Mouse (Mus musculus): ENCODE measurements at regions not wholly inside any gene's neighbourhood (a gene's known extent, or its start where the extent isn't known, plus 50 kb on each side); places are given as distances from the start of the nearest gene placed in this dataset.

DNA sequence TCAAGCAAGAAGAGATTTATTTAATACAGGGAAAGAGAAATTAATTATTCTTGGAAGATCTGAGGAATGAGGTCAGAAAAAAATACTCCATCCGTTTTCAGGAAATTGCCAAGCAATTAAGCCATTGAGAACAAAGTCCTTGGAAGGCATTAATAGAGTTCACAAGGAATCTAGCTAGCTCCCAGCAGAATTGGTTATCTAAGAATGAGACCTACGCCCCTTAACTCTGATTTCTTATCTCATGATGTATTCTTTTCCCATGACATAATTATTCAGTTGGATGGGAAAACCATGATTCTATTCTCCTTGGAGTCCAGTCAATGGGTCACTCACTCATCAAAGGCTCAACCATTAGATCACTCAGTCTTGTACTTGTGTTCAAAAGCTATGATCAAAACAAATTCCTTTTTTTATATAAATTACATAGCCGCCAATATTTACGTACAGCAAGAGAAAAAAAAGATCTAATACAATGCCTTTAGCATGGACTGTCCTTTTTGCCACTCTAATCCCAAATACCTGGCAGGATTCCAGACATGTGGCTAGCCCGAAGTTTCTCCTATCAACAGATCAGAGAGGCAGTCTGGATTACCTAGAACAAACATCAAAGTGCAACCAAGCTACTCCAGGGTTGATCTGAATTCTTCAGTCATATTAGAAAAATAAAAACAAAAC, 213.3 kb downstream of the Galc start:
- Histone ChIP-seq H3K4me3 (ENCODE audit: insufficient read depth, low read length) (no peak overlapping the region), H3K4me1 (ENCODE audit: control insufficient read depth, insufficient read depth, low read length) (no peaks in the 10 kb centered on the region)
- TF ChIP-seq CTCF (IDR thresholded peaks at IDR 0.05; ENCODE audit: low read depth, low read length) (no peak), POLR2A (IDR thresholded peaks at IDR 0.05; ENCODE audit: borderline replicate concordance, low read depth, low read length) (no peak)

DNA sequence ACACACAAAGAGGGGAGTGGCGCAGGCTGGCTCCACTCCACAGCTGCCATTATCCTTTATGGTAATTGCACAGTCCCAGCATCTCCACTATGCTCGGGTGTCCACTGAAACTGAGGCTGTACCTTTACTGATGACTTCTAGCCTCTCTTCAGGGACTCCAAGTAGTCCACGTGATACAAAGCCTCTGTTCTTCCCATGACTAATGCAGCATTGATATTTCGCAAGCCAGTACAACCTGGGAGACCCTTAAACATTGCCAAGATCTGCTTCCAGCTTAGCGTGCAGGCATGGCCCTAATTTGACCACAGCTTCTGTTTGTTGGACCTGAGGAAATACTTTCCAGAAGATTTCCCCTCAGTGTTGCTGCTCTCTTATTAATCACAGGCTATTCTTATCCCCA, 215.8 kb downstream of the Galc start:
- no peaks in the 10 kb centered on the region for H3K4me1 ChIP-seq (ENCODE audit: control insufficient read depth, insufficient read depth, low read length)
- TF ChIP-seq POLR2A (IDR thresholded peaks at IDR 0.05; ENCODE audit: borderline replicate concordance, low read depth, low read length) (no peak), CTCF (IDR thresholded peaks at IDR 0.05; ENCODE audit: low read depth, low read length) (no peak)
- no peak overlapping the region for H3K27ac ChIP-seq (ENCODE audit: insufficient read depth, low read depth, low read length)
- H3K4me3 ChIP-seq (ENCODE audit: insufficient read depth, low read length) = no peak overlapping the region

More for the DNA sequence above, 213.3 kb downstream of the Galc start:
- no peak overlapping the region for H3K27ac ChIP-seq (ENCODE audit: insufficient read depth, low read depth, low read length)

DNA sequence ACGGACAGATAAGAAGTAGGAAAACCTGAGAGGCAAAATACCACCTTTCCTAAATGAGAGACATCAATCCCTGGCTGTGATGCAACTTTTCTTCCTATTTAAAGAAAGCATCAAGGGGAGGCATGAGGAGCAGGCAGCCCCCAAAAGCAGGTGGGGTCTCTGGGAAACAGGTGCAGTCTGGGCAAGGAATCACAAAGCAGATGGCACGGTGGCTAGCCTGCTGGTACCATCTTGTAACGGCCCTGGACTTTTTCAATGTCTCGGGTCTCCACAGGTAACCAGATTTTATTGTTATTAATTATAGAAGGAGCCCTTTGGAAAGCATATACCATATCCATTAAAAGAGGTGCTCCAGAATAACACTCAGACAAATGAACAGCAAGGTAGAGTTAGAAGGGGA, 219.6 kb downstream of the Galc start:
- TF ChIP-seq POLR2A (IDR thresholded peaks at IDR 0.05; ENCODE audit: borderline replicate concordance, low read depth, low read length) = no peak
- no peak for TF ChIP-seq CTCF (IDR thresholded peaks at IDR 0.05; ENCODE audit: low read depth, low read length)
- H3K27ac ChIP-seq (ENCODE audit: insufficient read depth, low read depth, low read length) = no peak overlapping the region
- H3K4me3 ChIP-seq (ENCODE audit: insufficient read depth, low read length) = no peak overlapping the region
- no peaks in the 10 kb centered on the region for H3K4me1 ChIP-seq (ENCODE audit: control insufficient read depth, insufficient read depth, low read length)

- TF ChIP-seq POLR2A (IDR thresholded peaks at IDR 0.05; ENCODE audit: borderline replicate concordance, low read depth, low read length) (no peak), CTCF (IDR thresholded peaks at IDR 0.05; ENCODE audit: low read depth, low read length) (no peak)
- Histone ChIP-seq H3K4me3 (ENCODE audit: insufficient read depth, low read length) (no peak overlapping the region), H3K4me1 (ENCODE audit: control insufficient read depth, insufficient read depth, low read length) (no peaks in the 10 kb centered on the region), H3K27ac (ENCODE audit: insufficient read depth, low read depth, low read length) (no peak overlapping the region)
These were observed 235.6 kb downstream of the Galc start for GRCm38 (mm10) chr12:98023655-98024054.

DNA sequence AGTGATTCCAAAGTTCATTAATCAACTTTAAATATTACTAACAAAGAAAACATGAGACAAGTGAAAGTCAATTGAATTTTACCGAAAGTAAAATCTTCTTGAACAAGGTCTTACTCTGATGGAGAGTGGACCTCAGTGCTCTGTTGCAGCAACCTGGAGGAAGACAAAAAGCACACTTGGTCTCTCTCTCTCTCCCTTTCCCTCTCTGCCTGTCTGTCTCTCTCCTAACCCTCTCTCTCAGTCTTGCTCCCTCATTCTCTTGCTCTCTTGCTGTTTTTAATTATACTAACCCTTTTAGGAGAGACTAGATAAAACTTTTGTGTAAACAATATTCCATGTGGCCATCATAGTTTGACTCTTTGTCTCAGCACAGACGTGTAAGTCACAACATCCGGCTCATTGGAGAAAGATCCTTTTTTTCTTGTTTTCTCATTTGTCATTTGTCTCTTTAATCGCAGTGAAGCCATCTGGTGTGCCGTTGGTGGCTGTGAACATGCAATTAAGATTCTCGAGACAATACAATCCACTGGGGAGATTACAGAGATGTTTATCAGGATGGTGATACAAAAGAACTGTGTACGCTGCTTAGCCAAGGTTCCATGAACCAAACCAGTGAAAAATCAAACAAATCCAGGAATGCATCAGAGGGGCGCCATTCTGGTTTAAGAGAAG, 244.5 kb downstream of the Galc start:
- Histone ChIP-seq H3K4me1 (ENCODE audit: control insufficient read depth, insufficient read depth, low read length) (no peaks in the 10 kb centered on the region), H3K4me3 (ENCODE audit: insufficient read depth, low read length) (no peak overlapping the region), H3K27ac (ENCODE audit: insufficient read depth, low read depth, low read length) (no peak overlapping the region)
- TF ChIP-seq CTCF (IDR thresholded peaks at IDR 0.05; ENCODE audit: low read depth, low read length) (no peak), POLR2A (IDR thresholded peaks at IDR 0.05; ENCODE audit: borderline replicate concordance, low read depth, low read length) (no peak)

GRCm38 (mm10) chr12:98009175-98009574, 250.1 kb downstream of the Galc start:
- H3K4me3 ChIP-seq (ENCODE audit: insufficient read depth, low read length) = no peak overlapping the region
- no peak overlapping the region for H3K27ac ChIP-seq (ENCODE audit: insufficient read depth, low read depth, low read length)
- no peaks in the 10 kb centered on the region for H3K4me1 ChIP-seq (ENCODE audit: control insufficient read depth, insufficient read depth, low read length)
- no peak for TF ChIP-seq CTCF (IDR thresholded peaks at IDR 0.05; ENCODE audit: low read depth, low read length)
- TF ChIP-seq POLR2A (IDR thresholded peaks at IDR 0.05; ENCODE audit: borderline replicate concordance, low read depth, low read length) = no peak

DNA sequence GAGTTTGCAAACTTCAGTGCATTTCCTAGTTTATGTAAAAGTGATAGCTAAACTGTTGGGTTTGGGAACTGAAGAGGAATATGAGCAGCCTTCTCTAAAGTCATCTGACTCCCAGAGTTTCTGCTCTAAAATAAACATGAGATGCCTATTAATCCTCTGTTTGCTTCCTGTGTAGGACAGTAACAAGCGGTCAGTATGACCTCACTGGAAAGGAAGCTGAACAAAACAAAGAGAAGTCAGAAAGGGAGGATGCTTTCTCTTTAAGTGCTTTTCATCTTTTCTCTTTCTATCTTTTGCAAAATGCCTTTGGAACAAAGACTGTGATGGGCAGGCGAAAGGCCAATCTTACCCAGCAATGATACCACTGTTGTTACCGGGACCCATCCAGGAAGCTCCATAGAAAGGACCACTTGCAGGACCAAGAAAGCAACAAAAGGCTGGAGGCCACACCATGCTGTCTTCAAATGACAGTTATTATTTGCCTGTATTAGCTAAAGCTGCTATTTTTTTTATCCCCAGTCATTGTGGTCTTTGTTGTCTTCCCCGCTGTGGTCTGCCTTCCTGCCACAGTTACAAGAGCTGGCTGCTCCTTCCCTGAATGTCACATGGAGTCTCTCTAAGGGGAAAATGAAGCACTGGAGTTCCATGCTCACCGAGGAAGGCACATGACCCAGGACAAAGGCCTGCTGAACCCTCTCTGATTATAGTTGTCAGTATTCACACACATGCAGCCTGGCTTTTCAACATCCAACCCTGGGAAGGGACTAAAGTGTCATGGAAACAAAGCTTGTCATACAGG, 253.4 kb downstream of the Galc start:
- Histone ChIP-seq H3K4me1 (ENCODE audit: control insufficient read depth, insufficient read depth, low read length) (no peaks in the 10 kb centered on the region), H3K4me3 (ENCODE audit: insufficient read depth, low read length) (no peak overlapping the region), H3K27ac (ENCODE audit: insufficient read depth, low read depth, low read length) (no peak overlapping the region)
- TF ChIP-seq CTCF (IDR thresholded peaks at IDR 0.05; ENCODE audit: low read depth, low read length) (no peak), POLR2A (IDR thresholded peaks at IDR 0.05; ENCODE audit: borderline replicate concordance, low read depth, low read length) (no peak)

- no peak overlapping the region for H3K27ac ChIP-seq (ENCODE audit: insufficient read depth, low read depth, low read length)
These were observed 257.0 kb downstream of the Galc start for GRCm38 (mm10) chr12:98002217-98002616.

GRCm38 (mm10) chr12:97994884-97995283, 264.4 kb downstream of the Galc start:
- H3K4me3 ChIP-seq (ENCODE audit: insufficient read depth, low read length) = no peak overlapping the region
- no peak for TF ChIP-seq POLR2A (IDR thresholded peaks at IDR 0.05; ENCODE audit: borderline replicate concordance, low read depth, low read length)
- TF ChIP-seq CTCF (IDR thresholded peaks at IDR 0.05; ENCODE audit: low read depth, low read length) = no peak

More at GRCm38 (mm10) chr12:98002217-98002616, 257.0 kb downstream of the Galc start:
- Histone ChIP-seq H3K4me1 (ENCODE audit: control insufficient read depth, insufficient read depth, low read length) (no peaks in the 10 kb centered on the region), H3K4me3 (ENCODE audit: insufficient read depth, low read length) (no peak overlapping the region)
- TF ChIP-seq CTCF (IDR thresholded peaks at IDR 0.05; ENCODE audit: low read depth, low read length) (no peak), POLR2A (IDR thresholded peaks at IDR 0.05; ENCODE audit: borderline replicate concordance, low read depth, low read length) (no peak)

DNA sequence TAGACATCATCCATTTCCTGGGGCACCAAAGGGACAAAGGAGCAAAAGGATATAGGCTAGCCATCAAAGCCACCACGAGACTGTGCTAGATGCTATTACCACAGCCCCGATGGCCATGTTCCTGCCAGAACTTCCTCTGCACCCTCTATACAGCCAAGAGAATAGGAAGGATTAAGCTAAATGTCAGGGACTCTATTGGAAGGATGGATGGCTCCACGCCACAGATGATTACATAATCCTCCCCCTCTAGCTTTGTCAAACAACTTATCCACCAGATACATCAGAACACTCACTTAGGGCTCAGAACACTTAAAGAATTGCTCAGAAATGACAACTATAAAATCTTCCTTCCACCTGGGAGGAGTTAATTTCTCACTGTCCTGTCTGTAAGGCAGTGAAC, 265.3 kb downstream of the Galc start:
- Histone ChIP-seq H3K4me1 (ENCODE audit: control insufficient read depth, insufficient read depth, low read length) (no peaks in the 10 kb centered on the region), H3K27ac (ENCODE audit: insufficient read depth, low read depth, low read length) (no peak overlapping the region), H3K4me3 (ENCODE audit: insufficient read depth, low read length) (no peak overlapping the region)
- no peak for TF ChIP-seq CTCF (IDR thresholded peaks at IDR 0.05; ENCODE audit: low read depth, low read length)
- TF ChIP-seq POLR2A (IDR thresholded peaks at IDR 0.05; ENCODE audit: borderline replicate concordance, low read depth, low read length) = no peak

More at GRCm38 (mm10) chr12:97994884-97995283, 264.4 kb downstream of the Galc start:
- Histone ChIP-seq H3K4me1 (ENCODE audit: control insufficient read depth, insufficient read depth, low read length) (no peaks in the 10 kb centered on the region), H3K27ac (ENCODE audit: insufficient read depth, low read depth, low read length) (no peak overlapping the region)
